Mouse (Mus musculus): Measurements from ENCODE around the gene Gm20683. TPM values are rescaled to one million over a fixed set of nuclear protein-coding genes. Genes with fewer than 3 reads are reported as not detected.
A peak's percentile ranks its signal among the peaks of the same experiment; 100 is the strongest.

The Gm20683 gene
- polyA plus RNA-seq, 1 experiment from 2014 or later: 0.86 TPM

- no peak overlapping the region for H3K4me2 ChIP-seq (replicated peaks; ENCODE audit: low read depth, low read length)
- no peaks in the 10 kb centered on the region for H3K4me1 ChIP-seq (ENCODE audit: insufficient read depth, low read depth, low read length)
- no peak overlapping the region for H3K27ac ChIP-seq (ENCODE audit: low read length)
- H3K27me3 ChIP-seq (replicated peaks; ENCODE audit: insufficient read depth, low read length): no peaks in the 10 kb centered on the region
- H3K9ac ChIP-seq (replicated peaks; ENCODE audit: low read depth): no peak overlapping the region
- H3K9me3 ChIP-seq (ENCODE audit: low read length): no peaks in the 10 kb centered on the region
- ATAC-seq (no peak), DNase-seq (ENCODE audit: low spot score) (no peak)
- TF ChIP-seq EP300 (IDR thresholded peaks at IDR 0.05) (no peak), CTCF (IDR thresholded peaks at IDR 0.05) (no peak)
- H3K4me3 ChIP-seq (ENCODE audit: low read depth, low read length): no peak overlapping the region
- 86% methylated on average over 8 of the region's 8 CpGs for WGBS
- H3K36me3 ChIP-seq (ENCODE audit: insufficient read depth, low read length): peaks cover 9% of the 10 kb centered on the region; the same call in 1 of the 2 replicates
These were observed 41.7 kb upstream of the Gm20683 start for GRCm38 (mm10) chr17:25883268-25883667.

DNA sequence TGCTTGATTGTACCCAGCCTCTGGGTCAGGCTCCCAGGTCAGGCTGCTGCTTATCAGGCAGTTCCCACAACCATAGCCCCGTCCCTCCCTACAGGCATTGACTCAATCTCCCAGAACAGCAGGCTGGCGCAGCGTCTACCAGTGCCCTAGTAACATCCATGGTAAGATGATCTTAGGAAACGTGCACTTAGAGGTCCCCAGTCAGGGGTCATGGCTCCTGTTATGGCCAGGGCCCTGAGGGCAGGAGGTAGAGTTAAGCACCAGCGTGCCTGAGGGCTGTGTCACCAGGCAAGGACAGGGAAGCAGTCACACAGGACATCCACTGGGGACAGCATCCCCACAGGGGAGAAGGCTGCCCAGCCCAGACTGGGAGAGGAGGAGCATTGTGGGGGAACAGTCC, 40.7 kb upstream of the Gm20683 start:
- Histone ChIP-seq H3K9me3 (ENCODE audit: low read length) (no peaks in the 10 kb centered on the region), H3K4me1 (ENCODE audit: insufficient read depth, low read depth, low read length) (no peaks in the 10 kb centered on the region), H3K27me3 (replicated peaks; ENCODE audit: insufficient read depth, low read length) (no peaks in the 10 kb centered on the region), H3K9ac (replicated peaks; ENCODE audit: low read depth) (no peak overlapping the region), H3K4me2 (replicated peaks; ENCODE audit: low read depth, low read length) (no peak overlapping the region), H3K36me3 (ENCODE audit: insufficient read depth, low read length) (peaks cover 9% of the 10 kb centered on the region; the same call in 1 of the 2 replicates), H3K27ac (ENCODE audit: low read length) (no peak overlapping the region), H3K4me3 (ENCODE audit: low read depth, low read length) (no peak overlapping the region)
- TF ChIP-seq CTCF (IDR thresholded peaks at IDR 0.05) (peak; percentile 33), EP300 (IDR thresholded peaks at IDR 0.05) (no peak)
- ATAC-seq (no peak), DNase-seq (ENCODE audit: low spot score) (no peak)
- 49% methylated on average over 5 of the region's 5 CpGs for WGBS

GRCm38 (mm10) chr17:25881691-25882090, 40.1 kb upstream of the Gm20683 start:
- no peak for DNase-seq (ENCODE audit: low spot score)
- Histone ChIP-seq H3K36me3 (ENCODE audit: insufficient read depth, low read length) (peaks cover 9% of the 10 kb centered on the region; the same call in 1 of the 2 replicates), H3K4me1 (ENCODE audit: insufficient read depth, low read depth, low read length) (no peaks in the 10 kb centered on the region), H3K9me3 (ENCODE audit: low read length) (no peaks in the 10 kb centered on the region), H3K27me3 (replicated peaks; ENCODE audit: insufficient read depth, low read length) (no peaks in the 10 kb centered on the region), H3K27ac (ENCODE audit: low read length) (no peak overlapping the region), H3K9ac (replicated peaks; ENCODE audit: low read depth) (no peak overlapping the region), H3K4me3 (ENCODE audit: low read depth, low read length) (no peak overlapping the region), H3K4me2 (replicated peaks; ENCODE audit: low read depth, low read length) (no peak overlapping the region)
- TF ChIP-seq EP300 (IDR thresholded peaks at IDR 0.05): no peak
- no peak for TF ChIP-seq CTCF (IDR thresholded peaks at IDR 0.05)
- ATAC-seq: no peak
- 52% methylated on average over 4 of the region's 4 CpGs for WGBS

GRCm38 (mm10) chr17:25880913-25881641, 39.5 kb upstream of the Gm20683 start:
- no peak overlapping the region for H3K27ac ChIP-seq (ENCODE audit: low read length)
- no peaks in the 10 kb centered on the region for H3K9me3 ChIP-seq (ENCODE audit: low read length)
- peaks cover 2% of the 10 kb centered on the region; the same call in 1 of the 2 replicates for H3K4me1 ChIP-seq (ENCODE audit: insufficient read depth, low read depth, low read length)
- 25% methylated on average over 5 of the region's 5 CpGs for WGBS
- TF ChIP-seq CTCF (IDR thresholded peaks at IDR 0.05) (no peak), EP300 (IDR thresholded peaks at IDR 0.05) (no peak)
- no peak for DNase-seq (ENCODE audit: low spot score)
- H3K27me3 ChIP-seq (replicated peaks; ENCODE audit: insufficient read depth, low read length): no peaks in the 10 kb centered on the region
- no peak for ATAC-seq
- peaks cover 9% of the 10 kb centered on the region; the same call in 1 of the 2 replicates for H3K36me3 ChIP-seq (ENCODE audit: insufficient read depth, low read length)
- no peak overlapping the region for H3K4me2 ChIP-seq (replicated peaks; ENCODE audit: low read depth, low read length)
- no peak overlapping the region for H3K4me3 ChIP-seq (ENCODE audit: low read depth, low read length)
- no peak overlapping the region for H3K9ac ChIP-seq (replicated peaks; ENCODE audit: low read depth)

- Histone ChIP-seq H3K27ac (ENCODE audit: low read length) (no peak within 1 kb of the TSS), H3K9me3 (ENCODE audit: low read length) (no peaks in the 10 kb centered on the region), H3K9ac (replicated peaks; ENCODE audit: low read depth) (no peak within 1 kb of the TSS), H3K4me2 (replicated peaks; ENCODE audit: low read depth, low read length) (no peak within 1 kb of the TSS), H3K27me3 (replicated peaks; ENCODE audit: insufficient read depth, low read length) (no peaks in the 10 kb centered on the region), H3K36me3 (ENCODE audit: insufficient read depth, low read length) (peaks cover 9% of the 10 kb centered on the region; the same call in 1 of the 2 replicates), H3K4me3 (ENCODE audit: low read depth, low read length) (no peak within 1 kb of the TSS), H3K4me1 (ENCODE audit: insufficient read depth, low read depth, low read length) (peaks cover 6% of the 10 kb centered on the region; the same call in 1 of the 2 replicates)
- 48% methylated on average over 5 of the region's 5 CpGs for WGBS
- no peak for TF ChIP-seq CTCF (IDR thresholded peaks at IDR 0.05)
- TF ChIP-seq EP300 (IDR thresholded peaks at IDR 0.05): no peak
- no peak for ATAC-seq
- no peak for DNase-seq (ENCODE audit: low spot score)
These were observed 38.8 kb upstream of the Gm20683 start, which contains the start of gene Wfikkn1 for GRCm38 (mm10) chr17:25880196-25880910. Wfikkn1 (minus strand) TSS chr17:25880858.

DNA sequence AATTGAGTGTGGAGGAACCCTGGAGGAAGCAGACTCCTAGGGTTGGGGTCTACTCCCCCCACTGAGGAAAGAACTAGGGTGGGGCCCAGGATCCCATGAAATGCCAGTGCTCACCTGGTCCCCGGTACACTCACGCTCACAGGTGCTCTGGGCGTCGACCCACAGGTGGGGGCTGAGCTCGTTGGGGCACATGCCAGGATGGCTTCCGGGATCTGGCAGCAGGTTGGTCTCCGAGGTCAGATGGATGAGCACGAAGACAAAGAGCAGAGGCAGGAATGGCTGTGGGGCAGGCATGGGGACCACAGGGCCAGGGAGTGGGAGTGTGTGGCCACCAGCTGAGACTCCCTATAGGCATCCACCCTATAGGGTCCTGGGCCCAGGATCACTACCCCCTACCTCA, 38.2 kb upstream of the Gm20683 start:
- Histone ChIP-seq H3K36me3 (ENCODE audit: insufficient read depth, low read length) (peaks cover 9% of the 10 kb centered on the region; the same call in 1 of the 2 replicates), H3K9me3 (ENCODE audit: low read length) (no peaks in the 10 kb centered on the region), H3K4me3 (ENCODE audit: low read depth, low read length) (no peak overlapping the region), H3K4me2 (replicated peaks; ENCODE audit: low read depth, low read length) (no peak overlapping the region), H3K9ac (replicated peaks; ENCODE audit: low read depth) (no peak overlapping the region), H3K27ac (ENCODE audit: low read length) (no peak overlapping the region), H3K27me3 (replicated peaks; ENCODE audit: insufficient read depth, low read length) (no peaks in the 10 kb centered on the region), H3K4me1 (ENCODE audit: insufficient read depth, low read depth, low read length) (peaks cover 6% of the 10 kb centered on the region; the same call in 1 of the 2 replicates)
- DNase-seq (ENCODE audit: low spot score) (no peak), ATAC-seq (no peak)
- TF ChIP-seq EP300 (IDR thresholded peaks at IDR 0.05) (no peak), CTCF (IDR thresholded peaks at IDR 0.05) (no peak)
- 76% methylated on average over 8 of the region's 8 CpGs for WGBS

Measured in lung, postnatal 0 days (tissue).